Mouse (Mus musculus): ENCODE measurements around the gene Gtf2h2. TPM values are rescaled to one million over a fixed set of nuclear protein-coding genes. Genes with fewer than 3 reads are reported as not detected.
A peak's percentile ranks its signal among the peaks of the same experiment; 100 is the strongest.
"Not testable (repeated sequence)": the region's sequence is repeated elsewhere in the genome, so short reads cannot be mapped to it uniquely, and the experiment has no call there.

Gtf2h2 gene
- polyA plus RNA-seq, 1 experiment from 2014 or later, result 62.9 TPM

GRCm38 (mm10) chr13:100516213-100517105 lies 24.1 kb upstream of the Gtf2h2 start:
- Histone ChIP-seq H3K36me3 (no peaks in the 10 kb centered on the region), H3K27me3 (no peaks in the 10 kb centered on the region), H3K9ac (no peak overlapping the region), H3K4me3 (no peak overlapping the region), H3K4me2 (no peak overlapping the region), H3K27ac (replicated peaks) (peak overlapping the region; percentile 42; the same call in 1 of the 2 replicates), H3K9me3 (no peaks in the 10 kb centered on the region), H3K4me1 (replicated peaks) (no peaks in the 10 kb centered on the region)
- ATAC-seq (ENCODE audit: low FRiP score, low read depth), result no peak; the same call in 1 of the 2 replicates
- WGBS, result 54% methylated on average over 12 of the region's 12 CpGs

GRCm38 (mm10) chr13:100512792-100513191 lies 20.4 kb upstream of the Gtf2h2 start:
- no peak overlapping the region for H3K9ac ChIP-seq
- no peak overlapping the region for H3K4me2 ChIP-seq
- no peaks in the 10 kb centered on the region for H3K9me3 ChIP-seq
- WGBS, result 84% methylated on average over 2 of the region's 2 CpGs
- H3K4me1 ChIP-seq (replicated peaks), result no peaks in the 10 kb centered on the region
- no peak for ATAC-seq (ENCODE audit: low FRiP score, low read depth)
- H3K27ac ChIP-seq (replicated peaks), result no peak overlapping the region
- H3K27me3 ChIP-seq, result no peaks in the 10 kb centered on the region
- no peak overlapping the region for H3K4me3 ChIP-seq
- no peaks in the 10 kb centered on the region for H3K36me3 ChIP-seq

GRCm38 (mm10) chr13:100511860-100512364 lies 19.5 kb upstream of the Gtf2h2 start:
- ATAC-seq (ENCODE audit: low FRiP score, low read depth), result no peak
- Histone ChIP-seq H3K27ac (replicated peaks) (no peak overlapping the region), H3K4me1 (replicated peaks) (no peaks in the 10 kb centered on the region), H3K9ac (no peak overlapping the region), H3K9me3 (no peaks in the 10 kb centered on the region), H3K4me2 (no peak overlapping the region), H3K4me3 (no peak overlapping the region), H3K27me3 (no peaks in the 10 kb centered on the region), H3K36me3 (no peaks in the 10 kb centered on the region)
- WGBS, result 83% methylated on average over 4 of the region's 4 CpGs

GRCm38 (mm10) chr13:100511146-100511859 lies 18.9 kb upstream of the Gtf2h2 start:
- no peak overlapping the region for H3K9ac ChIP-seq
- no peaks in the 10 kb centered on the region for H3K4me1 ChIP-seq (replicated peaks)
- H3K27ac ChIP-seq (replicated peaks), result no peak overlapping the region
- no peaks in the 10 kb centered on the region for H3K27me3 ChIP-seq
- H3K9me3 ChIP-seq, result no peaks in the 10 kb centered on the region
- H3K36me3 ChIP-seq, result no peaks in the 10 kb centered on the region
- WGBS, result 87% methylated on average over 7 of the region's 7 CpGs
- H3K4me3 ChIP-seq, result no peak overlapping the region
- ATAC-seq (ENCODE audit: low FRiP score, low read depth), result no peak
- no peak overlapping the region for H3K4me2 ChIP-seq

- not testable (repeated sequence) for ATAC-seq (ENCODE audit: low FRiP score, low read depth); H3K9me3 ChIP-seq; H3K27ac ChIP-seq (replicated peaks); H3K4me1 ChIP-seq (replicated peaks); H3K4me3 ChIP-seq; H3K9ac ChIP-seq; H3K27me3 ChIP-seq; H3K36me3 ChIP-seq; H3K4me2 ChIP-seq
These were observed 7.2 kb upstream of the Gtf2h2 start for GRCm38 (mm10) chr13:100499625-100500024.

- H3K4me1 ChIP-seq (replicated peaks), result peaks cover 15% of the 10 kb centered on the region
- no peak overlapping the region for H3K4me3 ChIP-seq
- H3K9ac ChIP-seq, result no peak overlapping the region
- H3K27ac ChIP-seq (replicated peaks), result no peak overlapping the region
- 95% methylated on average over 4 of the region's 4 CpGs for WGBS
- ATAC-seq (ENCODE audit: low FRiP score, low read depth), result no peak
- no peaks in the 10 kb centered on the region for H3K27me3 ChIP-seq
- H3K36me3 ChIP-seq, result no peaks in the 10 kb centered on the region
- no peaks in the 10 kb centered on the region for H3K9me3 ChIP-seq
- no peak overlapping the region for H3K4me2 ChIP-seq
These were observed 3.0 kb upstream of the Gtf2h2 start for GRCm38 (mm10) chr13:100495337-100495736.

- ATAC-seq (ENCODE audit: low FRiP score, low read depth), result not testable (repeated sequence)
- WGBS, result 61% methylated on average over 8 of the region's 8 CpGs
These were observed 2.0 kb upstream of the Gtf2h2 start for GRCm38 (mm10) chr13:100494370-100494769.

GRCm38 (mm10) chr13:100493313-100493712 lies 934 bp upstream of the Gtf2h2 start:
- Histone ChIP-seq H3K27me3 (no peaks in the 10 kb centered on the region), H3K9me3 (no peaks in the 10 kb centered on the region), H3K4me3 (no peak overlapping the region), H3K27ac (replicated peaks) (no peak overlapping the region), H3K4me1 (replicated peaks) (peaks cover 15% of the 10 kb centered on the region), H3K36me3 (peaks cover 9% of the 10 kb centered on the region), H3K9ac (no peak overlapping the region), H3K4me2 (no peak overlapping the region)
- ATAC-seq (ENCODE audit: low FRiP score, low read depth), result no peak
- 88% methylated on average over 8 of the region's 8 CpGs for WGBS

More at GRCm38 (mm10) chr13:100494370-100494769, 2.0 kb upstream of the Gtf2h2 start:
- not testable (repeated sequence) for H3K36me3 ChIP-seq; H3K9ac ChIP-seq; H3K4me3 ChIP-seq; H3K27me3 ChIP-seq; H3K9me3 ChIP-seq; H3K27ac ChIP-seq (replicated peaks); H3K4me2 ChIP-seq
- H3K4me1 ChIP-seq (replicated peaks), result peaks cover 15% of the 10 kb centered on the region

- Histone ChIP-seq H3K9me3 (no peaks in the 10 kb centered on the region), H3K4me2 (peak overlapping the region; percentile 79), H3K27me3 (no peaks in the 10 kb centered on the region), H3K4me3 (peak overlapping the region; percentile 96), H3K4me1 (replicated peaks) (peaks cover 15% of the 10 kb centered on the region), H3K9ac (peak overlapping the region; percentile 81), H3K36me3 (peaks cover 26% of the 10 kb centered on the region), H3K27ac (replicated peaks) (0 out of 2 replicates have a peak overlapping the region, but pooled peaks have one; percentile 88)
- ATAC-seq (ENCODE audit: low FRiP score, low read depth), result no peak
- WGBS, result 17% methylated on average over 6 of the region's 6 CpGs
These were observed 756 bp downstream of the Gtf2h2 start for GRCm38 (mm10) chr13:100491623-100492022.

GRCm38 (mm10) chr13:100490424-100490823 lies 2.0 kb downstream of the Gtf2h2 start:
- H3K27me3 ChIP-seq, result no peaks in the 10 kb centered on the region
- WGBS, result 90% methylated on average over 5 of the region's 5 CpGs
- H3K4me3 ChIP-seq, result no peak overlapping the region
- H3K36me3 ChIP-seq, result peaks cover 31% of the 10 kb centered on the region
- ATAC-seq (ENCODE audit: low FRiP score, low read depth), result no peak
- H3K4me2 ChIP-seq, result no peak overlapping the region
- H3K9ac ChIP-seq, result no peak overlapping the region
- H3K9me3 ChIP-seq, result no peaks in the 10 kb centered on the region
- H3K4me1 ChIP-seq (replicated peaks), result peaks cover 15% of the 10 kb centered on the region
- H3K27ac ChIP-seq (replicated peaks), result no peak overlapping the region

- Histone ChIP-seq H3K4me1 (replicated peaks) (no peaks in the 10 kb centered on the region), H3K4me3 (no peak overlapping the region), H3K4me2 (no peak overlapping the region), H3K27ac (replicated peaks) (no peak overlapping the region), H3K27me3 (no peaks in the 10 kb centered on the region), H3K9me3 (no peaks in the 10 kb centered on the region), H3K36me3 (peaks cover 61% of the 10 kb centered on the region), H3K9ac (no peak overlapping the region)
- no peak for ATAC-seq (ENCODE audit: low FRiP score, low read depth)
- WGBS, result 95% methylated on average over 7 of the region's 7 CpGs
These were observed 8.8 kb downstream of the Gtf2h2 start for GRCm38 (mm10) chr13:100483610-100484009.

Data from hindbrain, embryonic 15.5 days (tissue).